In the genomic region with DNA sequence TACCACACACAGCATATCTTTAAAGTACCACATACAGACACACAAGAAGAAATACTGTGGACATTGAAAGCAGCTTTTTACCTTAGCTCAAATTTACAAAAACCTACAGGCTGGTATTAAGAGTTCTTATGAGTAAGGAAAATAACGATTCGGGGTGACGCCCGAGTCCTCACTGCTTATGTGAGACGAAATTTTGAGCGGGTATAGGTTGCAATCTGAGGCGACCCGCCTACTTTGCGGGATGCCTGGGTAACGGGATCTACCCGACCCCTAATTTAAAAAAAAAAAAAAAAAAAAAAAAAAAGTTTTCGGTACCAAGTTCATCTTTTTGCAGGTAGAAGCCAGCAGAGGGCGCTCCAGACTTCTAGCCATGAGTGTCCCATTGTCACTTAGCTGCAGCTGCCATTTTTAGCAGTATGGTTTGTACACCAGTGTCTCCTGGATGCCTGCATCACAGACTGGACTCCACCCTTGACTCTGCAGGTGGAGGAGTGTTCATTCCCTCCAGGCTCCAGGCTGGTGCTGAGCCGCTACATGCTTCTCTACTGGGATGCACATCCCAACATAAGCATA, we compare ENCODE assay signal across 8 mouse cellular contexts. TPM values are rescaled to one million over a fixed set of nuclear protein-coding genes. Genes with fewer than 3 reads are reported as not detected.
A peak's percentile ranks its signal among the peaks of the same experiment; 100 is the strongest.
DNase-seq lines count a peak whose midpoint lies in the region; ATAC-seq and TF ChIP-seq lines count a peak whose summit lies in the region.

No protein-coding gene starts in this region.

- no peak for ATAC-seq in forebrain, postnatal 0 days
- no peak for ATAC-seq in forebrain, embryonic 13.5 days
- ATAC-seq in kidney, embryonic 14.5 days (ENCODE audit: low FRiP score, low TSS enrichment): peak; percentile 65

- no peak for TF ChIP-seq POLR2A in lung, adult 2 months (IDR thresholded peaks at IDR 0.05; ENCODE audit: borderline replicate concordance, extremely low read depth, low read depth, low read length)

- no peaks in the 10 kb centered on the region for H3K4me1 ChIP-seq in forebrain, postnatal 0 days (ENCODE audit: insufficient read depth)
- no peaks in the 10 kb centered on the region for H3K4me1 ChIP-seq in forebrain, embryonic 13.5 days
- no peaks in the 10 kb centered on the region for H3K4me1 ChIP-seq in kidney, embryonic 14.5 days (ENCODE audit: control insufficient read depth, insufficient read depth, low read length)
- peaks cover 8% of the 10 kb centered on the region; the same call in 1 of the 2 replicates for H3K4me1 ChIP-seq in lung, adult 2 months (ENCODE audit: control insufficient read depth, insufficient read depth, low read length)

- H3K4me2 ChIP-seq in forebrain, postnatal 0 days (ENCODE audit: low read depth): no peak overlapping the region
- H3K4me2 ChIP-seq in forebrain, embryonic 13.5 days: no peak overlapping the region
- H3K4me2 ChIP-seq in kidney, embryonic 14.5 days (replicated peaks; ENCODE audit: low read depth, low read length): no peak overlapping the region

- H3K4me3 ChIP-seq in forebrain, postnatal 0 days (ENCODE audit: low read depth, low read length): no peak overlapping the region
- H3K4me3 ChIP-seq in forebrain, embryonic 13.5 days: no peak overlapping the region
- H3K4me3 ChIP-seq in kidney, embryonic 14.5 days (ENCODE audit: low read length): no peak overlapping the region
- no peak overlapping the region for H3K4me3 ChIP-seq in lung, adult 2 months (replicated peaks; ENCODE audit: extremely low read depth, low read depth, low read length)

- peak; percentile 43 for TF ChIP-seq CTCF in forebrain, postnatal 0 days (IDR thresholded peaks at IDR 0.05; ENCODE audit: low read depth)
- peak; percentile 64 for TF ChIP-seq CTCF in lung, adult 2 months (IDR thresholded peaks at IDR 0.05; ENCODE audit: insufficient read depth, low read length)

- no peaks in the 10 kb centered on the region for H3K9me3 ChIP-seq in forebrain, postnatal 0 days (ENCODE audit: low read length)
- H3K9me3 ChIP-seq in forebrain, embryonic 13.5 days (replicated peaks): no peaks in the 10 kb centered on the region
- no peaks in the 10 kb centered on the region for H3K9me3 ChIP-seq in kidney, embryonic 14.5 days (ENCODE audit: control insufficient read depth, low read length)

- peak; percentile 16 for DNase-seq in forebrain, postnatal 0 days
- DNase-seq in NIH3T3 (ENCODE audit: low read depth): peak; percentile 74
- peak; percentile 75 for DNase-seq in cerebellum, adult 9-10 months
- DNase-seq in heart, adult 18-20 months: peak; percentile 81 to 86
- peak; percentile 67 for DNase-seq in lung, adult 2 months
- DNase-seq in right cerebral cortex, postnatal 4 days: peak; percentile 34

- no peaks in the 10 kb centered on the region for H3K36me3 ChIP-seq in forebrain, postnatal 0 days (ENCODE audit: insufficient read depth)
- no peaks in the 10 kb centered on the region for H3K36me3 ChIP-seq in forebrain, embryonic 13.5 days (ENCODE audit: poor library complexity, severe bottlenecking)
- no peaks in the 10 kb centered on the region for H3K36me3 ChIP-seq in kidney, embryonic 14.5 days (ENCODE audit: control insufficient read depth, insufficient read depth, low read length)

- H3K9ac ChIP-seq in forebrain, postnatal 0 days: no peak overlapping the region
- H3K9ac ChIP-seq in forebrain, embryonic 13.5 days: no peak overlapping the region
- H3K9ac ChIP-seq in kidney, embryonic 14.5 days (ENCODE audit: low read depth, low read length): no peak overlapping the region

- 26% methylated on average over 14 of the region's 14 CpGs for WGBS in forebrain, postnatal 0 days
- 25% methylated on average over 14 of the region's 14 CpGs for WGBS in forebrain, embryonic 13.5 days
- WGBS in kidney, embryonic 14.5 days: 24% methylated on average over 14 of the region's 14 CpGs
- 21% methylated on average over 14 of the region's 14 CpGs for WGBS in lung, adult 2 months

- no peaks in the 10 kb centered on the region for H3K27me3 ChIP-seq in forebrain, postnatal 0 days (ENCODE audit: insufficient read depth, low read length)
- H3K27me3 ChIP-seq in forebrain, embryonic 13.5 days: no peaks in the 10 kb centered on the region
- no peaks in the 10 kb centered on the region for H3K27me3 ChIP-seq in kidney, embryonic 14.5 days (ENCODE audit: control insufficient read depth, insufficient read depth, low read length)

- no peak overlapping the region for H3K27ac ChIP-seq in forebrain, postnatal 0 days (ENCODE audit: low read depth, low read length)
- H3K27ac ChIP-seq in forebrain, embryonic 13.5 days: no peak overlapping the region
- no peak overlapping the region for H3K27ac ChIP-seq in kidney, embryonic 14.5 days (ENCODE audit: low read depth, low read length)

RNA-seq across cellular contexts. Expression of a gene that starts 12.4 kb away (rescaled TPM):
- total RNA-seq in forebrain, postnatal 0 days (2014; rRNA removed): 201 and 204 TPM in 2 replicates
- polyA plus RNA-seq in forebrain, postnatal 0 days (2015; fragmentation: Nextera tagmentation; extraction: Ambion mirVana): 264 and 294 TPM in 2 replicates
- 261 and 270 TPM in 2 replicates for polyA plus RNA-seq in forebrain, embryonic 13.5 days (2015; fragmentation: Nextera tagmentation; extraction: Ambion mirVana)
- 100 to 1,000 TPM; 493 to 524 TPM for total RNA-seq in heart, adult 18-20 months (2021)
- 319 and 349 TPM in 2 replicates for polyA plus RNA-seq in kidney, embryonic 14.5 days (2014; fragmentation: Nextera tagmentation; extraction: Ambion mirVana)
- polyA plus RNA-seq in lung, adult 2 months (2012; rRNA removed): 95.7 and 96.6 TPM in 2 replicates

RNA-seq across cellular contexts. Expression of a gene that starts 36.1 kb away (rescaled TPM):
- 23.4 and 32.4 TPM in 2 replicates for total RNA-seq in forebrain, postnatal 0 days (2014; rRNA removed)
- 48.8 and 50.6 TPM in 2 replicates for polyA plus RNA-seq in forebrain, postnatal 0 days (2015; fragmentation: Nextera tagmentation; extraction: Ambion mirVana)
- polyA plus RNA-seq in forebrain, embryonic 13.5 days (2015; fragmentation: Nextera tagmentation; extraction: Ambion mirVana): 17.5 and 19.9 TPM in 2 replicates
- 1 to 10 TPM; 8.1 to 8.4 TPM for total RNA-seq in heart, adult 18-20 months (2021)
- 24.1 and 27.3 TPM in 2 replicates for polyA plus RNA-seq in kidney, embryonic 14.5 days (2014; fragmentation: Nextera tagmentation; extraction: Ambion mirVana)
- 12.7 and 13.9 TPM in 2 replicates for polyA plus RNA-seq in lung, adult 2 months (2012; rRNA removed)

Comparison
In these comparisons a context has a peak if more than half of its experiments do, and no peak if none do; other contexts are left out.
1. DNase-seq: peak in every context shown above with its lines; median percentile 84 in heart, adult 18-20 months; 75 in cerebellum, adult 9-10 months; 74 in NIH3T3; 67 in lung, adult 2 months; 34 in right cerebral cortex, postnatal 4 days; 16 in forebrain, postnatal 0 days.